Mouse (Mus musculus) testis, adult 2 months (tissue): ENCODE measurements around the gene Uevld.

Source experiments
- CTCF ChIP-seq: fragments of 200-500 bp; IDR thresholded peaks from 2 replicates; pipeline ENCODE4 v1.5.1; 2012; ENCODE audit warnings: low read depth, mild to moderate bottlenecking, inconsistent platforms, low read length, moderate library complexity; ENCODE audit not compliant: control insufficient read depth, insufficient read depth, insufficient replicate concordance
- POLR2A ChIP-seq: fragments of 200-500 bp; IDR thresholded peaks from 2 replicates; pipeline ENCODE4 v1.6.1; 2012; ENCODE audit warnings: low read depth, mild to moderate bottlenecking, inconsistent platforms, low read length, moderate library complexity; ENCODE audit not compliant: control insufficient read depth

DNA sequence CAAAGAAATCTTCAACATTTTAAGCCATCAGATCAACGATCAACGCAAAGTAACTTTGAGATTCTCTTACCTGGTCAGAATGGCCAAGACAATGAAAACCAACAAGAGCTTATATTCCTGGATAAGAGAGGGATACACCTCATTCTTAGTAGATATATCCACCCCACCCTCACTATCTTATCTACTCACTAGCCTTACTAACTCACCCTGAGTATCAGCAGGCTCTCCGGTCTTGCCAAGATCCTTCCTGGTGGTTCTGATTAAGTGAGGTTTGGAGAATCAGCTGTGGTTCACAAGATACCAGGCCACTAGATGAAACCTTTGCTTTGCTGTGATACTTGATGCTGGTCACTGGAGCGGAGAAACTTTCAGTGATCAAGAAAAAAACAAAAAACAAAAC lies 16.3 kb upstream of the Uevld start:
- no peak for TF ChIP-seq CTCF
- TF ChIP-seq POLR2A: no peak
